Comparison of ENCODE assay signal across 9 mouse cellular contexts in genomic region chr14:54785898-54786297, GRCm38 (mm10). TPM values are rescaled to one million over a fixed set of nuclear protein-coding genes. Genes with fewer than 3 reads are reported as not detected.
DNase-seq lines count a peak whose midpoint lies in the region; ATAC-seq and TF ChIP-seq lines count a peak whose summit lies in the region.
"Had no signal": no experiment of that assay in that cellular context is flagged by ENCODE, and none has a peak within 500 bp of the region (broad histone marks: within the 10 kb centered on the region; RNA-seq: fewer than 3 reads in every experiment).

No protein-coding gene starts in this region.

- TF ChIP-seq EP300 in heart, adult 2 months (IDR thresholded peaks at IDR 0.05; ENCODE audit: insufficient read depth, low read depth, low read length), result no peak

- H3K27ac ChIP-seq in heart, adult 2 months, result no peak overlapping the region
- peak overlapping the region; percentile 80 for H3K27ac ChIP-seq in heart, embryonic 11.5 days (ENCODE audit: low read depth, low read length)
- H3K27ac ChIP-seq: liver, embryonic 15.5 days had no signal

- no peaks in the 10 kb centered on the region; the same call in 1 of the 2 replicates for H3K27me3 ChIP-seq in heart, adult 2 months (ENCODE audit: control insufficient read depth, insufficient read depth, low read length)
- peaks cover 7% of the 10 kb centered on the region for H3K27me3 ChIP-seq in heart, embryonic 11.5 days (ENCODE audit: control insufficient read depth, insufficient read depth, low read length)

- 60% methylated on average over 4 of the region's 4 CpGs for WGBS in heart, adult 2 months
- 47% methylated on average over 4 of the region's 4 CpGs for WGBS in heart, embryonic 11.5 days (ENCODE audit: insufficient replicate concordance)

- TF ChIP-seq CTCF in heart, adult 2 months (IDR thresholded peaks at IDR 0.05), result peak; percentile 73

- H3K9ac ChIP-seq in heart, adult 2 months (ENCODE audit: low read depth, low read length), result no peak overlapping the region
- H3K9ac ChIP-seq in heart, embryonic 11.5 days (ENCODE audit: low read depth, low read length), result no peak overlapping the region
- H3K9ac ChIP-seq: liver, embryonic 15.5 days had no signal

- H3K36me3 ChIP-seq in heart, adult 2 months (ENCODE audit: control insufficient read depth, insufficient read depth, low read length), result no peaks in the 10 kb centered on the region
- H3K36me3 ChIP-seq in heart, embryonic 11.5 days (ENCODE audit: control insufficient read depth, insufficient read depth, low read length), result no peaks in the 10 kb centered on the region
- H3K36me3 ChIP-seq: liver, embryonic 15.5 days had no signal

- intact Hi-C loops in heart, adult 2 months (cut with DNase I), result loop anchor here (2.0 kb wide), 1 partner anchor 71 kb away; no protein-coding TSS in a partner anchor
- intact Hi-C loops in heart, postnatal 25 days (cut with DNase I), result loop anchor here (1.0 kb wide), 1 partner anchor 74 kb away; the partner anchor contains the start of gene Cebpe
- intact Hi-C loops in left cerebral cortex, postnatal 4 days (cut with DNase I), result no loop called here

- H3K79me2 ChIP-seq in heart, adult 2 months (replicated peaks; ENCODE audit: control insufficient read depth, insufficient read depth, low read length), result no peaks in the 10 kb centered on the region

- no peak overlapping the region for H3K4me3 ChIP-seq in heart, adult 2 months
- H3K4me3 ChIP-seq in heart, embryonic 11.5 days (ENCODE audit: low read depth, low read length), result no peak overlapping the region
- H3K4me3 ChIP-seq: liver, embryonic 15.5 days had no signal

- H3K4me2 ChIP-seq in heart, embryonic 11.5 days, result no peak overlapping the region; the same call in 1 of the 2 replicates
- H3K4me2 ChIP-seq: liver, embryonic 15.5 days had no signal

- peak; percentile 50 to 69 for DNase-seq in heart, adult 2 months
- no peak for DNase-seq in heart, postnatal 25 days (ENCODE audit: low spot score)
- peak; percentile 91 for DNase-seq in R1 (ENCODE audit: low read depth, low spot score)
- peak; percentile 79 to 86 for DNase-seq in cerebellum, postnatal 36 days
- DNase-seq in left cerebral cortex, postnatal 4 days, result peak; percentile 75
- DNase-seq in thymus, postnatal 10 days (ENCODE audit: low spot score in 2 of 2), result peak; percentile 71 to 88

- no peak for ATAC-seq in heart, embryonic 11.5 days (replicated peaks; ENCODE audit: insufficient number of reproducible peaks, low FRiP score, low TSS enrichment)
- ATAC-seq in neutrophil, adult 5-6 weeks (ENCODE audit: extremely low read depth, insufficient number of reproducible peaks, low FRiP score, poor library complexity, severe bottlenecking), result peak; percentile 57

- H3K4me1 ChIP-seq in heart, adult 2 months (ENCODE audit: control insufficient read depth, insufficient read depth, low read length), result no peaks in the 10 kb centered on the region
- H3K4me1 ChIP-seq in heart, embryonic 11.5 days (ENCODE audit: control insufficient read depth, insufficient read depth, low read length), result peaks cover 4% of the 10 kb centered on the region; the same call in 1 of the 2 replicates

- TF ChIP-seq POLR2A in heart, adult 2 months (IDR thresholded peaks at IDR 0.05; ENCODE audit: insufficient read depth, low read depth, low read length), result no peak

- 0 out of 2 replicates have a peak, but pooled peaks cover 2% of the 10 kb centered on the region for H3K9me3 ChIP-seq in heart, embryonic 11.5 days (replicated peaks; ENCODE audit: control insufficient read depth, low read length)
- H3K9me3 ChIP-seq: liver, embryonic 15.5 days had no signal

RNA-seq across cellular contexts. Expression of gene Slc7a8, which starts 4.2 kb away (rescaled TPM):
- total RNA-seq in heart, adult 2 months (2021), result 1 to 10 TPM; 2.6 to 3.3 TPM
- 2.7 and 3.7 TPM in 2 replicates for polyA plus RNA-seq in heart, adult 2 months (2012; rRNA removed)
- 1 to 10 TPM; 2.4 to 2.8 TPM for total RNA-seq in heart, postnatal 25 days (2021)
- 4.8 and 5.6 TPM in 2 replicates for polyA plus RNA-seq in heart, embryonic 11.5 days (2014; fragmentation: Nextera tagmentation; extraction: Ambion mirVana)
- total RNA-seq in left cerebral cortex, postnatal 4 days (2021), result 10 to 100 TPM; 33.7 to 36.5 TPM
- total RNA-seq in neutrophil, adult 5-6 weeks (2017), result 0.49 and 0.81 TPM in 2 replicates

RNA-seq across cellular contexts. Expression of gene Rnf212b, which starts 28.0 kb away (rescaled TPM):
- total RNA-seq in heart, adult 2 months (2021), result not detected
- 0.21 and 0.35 TPM in 2 replicates for polyA plus RNA-seq in heart, adult 2 months (2012; rRNA removed)
- not detected for total RNA-seq in heart, postnatal 25 days (2021)
- polyA plus RNA-seq in heart, embryonic 11.5 days (2014; fragmentation: Nextera tagmentation; extraction: Ambion mirVana), result not detected in 2 replicates
- total RNA-seq in left cerebral cortex, postnatal 4 days (2021), result not detected
- total RNA-seq in neutrophil, adult 5-6 weeks (2017), result not detected in 2 replicates
- polyA plus RNA-seq: liver, embryonic 15.5 days had no signal

Comparison
In these comparisons a context has a peak if more than half of its experiments do, and no peak if none do; other contexts are left out.
1. RNA of gene Slc7a8, which starts 4.2 kb away (total RNA-seq): 33.7 to 36.5 TPM in left cerebral cortex, postnatal 4 days; 2.6 to 3.3 TPM in heart, adult 2 months, 2.4 to 2.8 TPM in heart, postnatal 25 days and 0.49 to 0.81 TPM in neutrophil, adult 5-6 weeks; every median in the first group is over 4 times any median in the second.